Mouse (Mus musculus) CH12.LX (cell line): ENCODE results near the gene Ace3.

Source experiments
- BHLHE40 ChIP-seq: IDR thresholded peaks from 2 replicates; pipeline ENCODE4 v1.6.1; 2011; ENCODE audit warnings: mild to moderate bottlenecking, low read depth, low read length, improper control_type of control experiment
- CHD2 ChIP-seq: IDR thresholded peaks from 2 replicates; pipeline ENCODE4 v1.6.1; 2011; ENCODE audit warnings: low read length, improper control_type of control experiment
- CTCF ChIP-seq, 2 experiments: IDR thresholded peaks in 1 of 2; conservative IDR thresholded peaks in 1 of 2; 2 replicates each; pipeline ENCODE4 v1.5.1; 2011 to 2012; ENCODE audit warnings: low read depth in 2 of 2, low read length in 2 of 2, improper control_type of control experiment in 1 of 2, inconsistent platforms in 1 of 2, mild to moderate bottlenecking in 1 of 2, moderate library complexity in 1 of 2
- E2F4 ChIP-seq: IDR thresholded peaks from 2 replicates; pipeline ENCODE4 v1.6.1; 2011; ENCODE audit warnings: low read depth, low read length, improper control_type of control experiment; ENCODE audit not compliant: insufficient replicate concordance
- EP300 ChIP-seq: IDR thresholded peaks from 2 replicates; pipeline ENCODE4 v1.6.1; 2011; ENCODE audit warnings: low read length, improper control_type of control experiment
- GABPA ChIP-seq: IDR thresholded peaks from 2 replicates; pipeline ENCODE4 v1.6.1; 2012; ENCODE audit warnings: low read depth, low read length, improper control_type of control experiment, inconsistent platforms; ENCODE audit not compliant: insufficient replicate concordance
- MAFK ChIP-seq: IDR thresholded peaks from 2 replicates; pipeline ENCODE4 v1.6.1; 2011; ENCODE audit warnings: low read length, improper control_type of control experiment; ENCODE audit not compliant: insufficient replicate concordance
- MAZ ChIP-seq: IDR thresholded peaks from 2 replicates; pipeline ENCODE4 v1.6.1; 2012; ENCODE audit warnings: low read depth, mild to moderate bottlenecking, inconsistent platforms, low read length, improper control_type of control experiment, moderate library complexity
- POLR2A ChIP-seq: IDR thresholded peaks from 2 replicates; pipeline ENCODE4 v1.6.1; 2011; ENCODE audit warnings: low read depth, mild to moderate bottlenecking, improper control_type of control experiment, low read length
- TBP ChIP-seq: conservative IDR thresholded peaks from 2 replicates; pipeline ENCODE4 v1.6.1; 2011; ENCODE audit warnings: low read depth, low read length, improper control_type of control experiment
- USF1 ChIP-seq: IDR thresholded peaks from 2 replicates; pipeline ENCODE4 v1.6.1; 2014; ENCODE audit warnings: low read depth, mild to moderate bottlenecking, inconsistent platforms, low read length, improper control_type of control experiment

DNA sequence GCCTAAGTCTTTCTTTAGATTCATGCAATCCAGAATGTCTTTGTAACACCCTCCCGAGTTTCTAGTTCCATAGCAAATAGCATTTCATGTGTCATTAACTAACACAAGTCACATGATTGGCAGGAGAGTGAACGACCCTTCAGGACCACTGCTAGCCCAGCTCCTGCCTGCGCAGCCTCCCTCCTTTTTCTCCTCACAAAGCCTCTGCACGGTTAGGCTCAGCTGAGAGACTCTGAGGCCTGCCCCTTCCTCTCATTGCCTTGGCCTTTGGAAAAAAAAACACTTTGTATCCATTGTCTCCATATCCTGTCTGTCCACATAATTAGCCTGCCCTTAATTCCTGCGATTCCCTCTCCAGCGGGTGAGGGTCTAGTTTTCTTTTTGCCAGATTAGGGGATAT, 37.0 kb upstream of the Ace3 start:
- TF ChIP-seq E2F4 = no peak
- TF ChIP-seq MAFK = no peak
- TF ChIP-seq USF1 = no peak
- no peak for TF ChIP-seq CHD2
- TF ChIP-seq CTCF (conservative IDR thresholded peaks at IDR 0.05 in 1 of 2, IDR thresholded peaks at IDR 0.05 in 1 of 2; ENCODE audit: low read depth in 2 of 2, low read length in 2 of 2) = no peak
- TF ChIP-seq POLR2A = no peak
- TF ChIP-seq TBP = no peak
- TF ChIP-seq BHLHE40 = no peak
- TF ChIP-seq MAZ = no peak
- no peak for TF ChIP-seq GABPA
- TF ChIP-seq EP300 = no peak
